Mouse (Mus musculus) embryonic fibroblast, embryonic 13.5 days (primary cell): ENCODE data around the gene Ndufs2.

Experiments used
- CTCF ChIP-seq: IDR thresholded peaks from 2 replicates; pipeline ENCODE4 v1.5.1; 2011; ENCODE audit warnings: mild to moderate bottlenecking, control low read depth, low read length, moderate library complexity, borderline replicate concordance; ENCODE audit not compliant: insufficient read depth
- POLR2A ChIP-seq: IDR thresholded peaks from 2 replicates; pipeline ENCODE4 v1.6.1; 2011; ENCODE audit warnings: low read depth, mild to moderate bottlenecking, control low read depth, low read length, moderate library complexity

- TF ChIP-seq POLR2A (no peak), CTCF (no peak)
Measured at GRCm38 (mm10) chr1:171199532-171199931, 51.7 kb downstream of the Ndufs2 start.
